Mouse (Mus musculus): ENCODE data around the gene Tctn1.

DNA sequence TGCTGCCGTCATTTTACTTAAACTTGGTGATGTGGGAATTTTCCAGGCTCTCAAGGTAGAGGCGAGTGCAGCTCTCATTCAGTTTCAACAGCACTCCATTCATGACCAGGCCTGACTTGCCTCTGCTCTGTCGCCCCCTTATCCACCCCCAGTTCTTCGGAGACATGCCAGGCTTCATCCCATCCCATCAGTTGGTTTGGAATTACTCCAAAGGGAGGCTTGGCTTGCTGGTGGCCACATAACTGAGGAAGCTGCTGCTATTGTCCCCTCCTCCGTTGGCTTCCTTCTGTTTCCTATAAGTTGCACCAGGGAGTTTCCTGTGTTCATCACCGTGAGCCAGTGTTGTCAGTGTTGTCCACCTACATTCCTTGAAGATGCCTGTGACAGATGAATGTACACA lies 40.3 kb upstream of the Tctn1 start:
- TF ChIP-seq POLR2A (IDR thresholded peaks at IDR 0.05; ENCODE audit: insufficient read depth, low read depth, low read length) = no peak
- no peak for TF ChIP-seq EP300 (IDR thresholded peaks at IDR 0.05; ENCODE audit: insufficient read depth, low read depth, low read length)

All from heart, adult 2 months (tissue).